Mouse (Mus musculus): ENCODE measurements around the gene Gyg. TPM values are rescaled to one million over a fixed set of nuclear protein-coding genes. Genes with fewer than 3 reads are reported as not detected.

Gyg gene
- polyA plus RNA-seq, 1 experiment from 2014 or later: 27.4 TPM

DNA sequence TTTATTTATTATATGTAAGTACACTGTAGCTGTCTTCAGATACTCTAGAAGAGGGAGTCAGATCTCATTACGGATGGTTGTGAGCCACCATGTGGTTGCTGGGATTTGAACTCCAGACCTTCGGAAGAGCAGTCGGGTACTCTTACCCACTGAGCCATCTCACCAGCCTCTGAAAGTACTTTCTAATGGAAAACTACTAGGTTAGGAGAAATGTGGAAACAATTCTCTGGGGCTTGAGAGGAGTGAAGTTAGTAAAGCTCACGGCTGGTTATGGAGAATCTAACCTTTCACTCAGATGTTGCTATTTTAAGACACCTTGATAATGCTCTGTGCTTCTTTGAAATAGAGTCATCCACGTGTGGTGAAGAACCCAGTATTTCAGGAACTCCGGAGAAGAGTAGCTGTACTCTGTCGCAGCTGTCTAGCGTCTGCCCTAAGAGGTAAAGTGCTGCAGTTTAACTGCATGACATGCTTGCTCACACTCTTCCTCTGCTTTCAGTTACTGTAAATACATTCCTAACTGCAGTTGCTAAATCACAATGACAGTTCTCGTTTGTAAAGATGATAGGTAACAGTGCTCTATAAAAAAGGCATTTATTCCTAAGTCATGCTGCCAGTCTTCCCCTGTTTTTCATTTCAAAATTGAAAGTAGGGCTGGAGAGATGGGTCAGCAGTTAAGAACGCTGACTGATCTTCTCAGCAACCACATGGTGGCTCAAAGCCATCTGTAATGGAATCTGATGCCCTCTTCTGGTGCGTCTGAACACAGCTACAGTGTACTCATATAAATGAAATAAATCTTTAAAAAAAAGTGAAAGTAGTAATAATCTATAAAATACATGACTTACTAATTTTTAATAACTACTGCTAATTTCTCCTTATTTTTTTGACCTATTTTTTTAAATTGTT, 78.7 kb downstream of the Gyg start:
- 66% methylated on average over 11 of the region's 11 CpGs for WGBS (ENCODE audit: insufficient replicate concordance)
- H3K9ac ChIP-seq: no peak overlapping the region
- ATAC-seq: no peak; the same call in 1 of the 2 replicates

More for the DNA sequence above, 78.7 kb downstream of the Gyg start:
- no peaks in the 10 kb centered on the region for H3K9me3 ChIP-seq (replicated peaks)
- no peak overlapping the region for H3K27ac ChIP-seq
- H3K4me2 ChIP-seq: no peak overlapping the region
- peaks cover 38% of the 10 kb centered on the region for H3K36me3 ChIP-seq
- no peak overlapping the region for H3K4me3 ChIP-seq
- H3K27me3 ChIP-seq (replicated peaks): no peaks in the 10 kb centered on the region
- H3K4me1 ChIP-seq: no peaks in the 10 kb centered on the region

Other genes starting within 250 kb of the Gyg start
- 0.68 and 0.77 TPM in 2 replicates for gene Cp, start 198.3 kb downstream of the Gyg start, polyA plus RNA-seq (2016; fragmentation: Nextera tagmentation; extraction: Ambion mirVana)
- 9.0 and 9.1 TPM in 2 replicates for gene Hps3, start 120.0 kb downstream of the Gyg start, polyA plus RNA-seq (2016; fragmentation: Nextera tagmentation; extraction: Ambion mirVana)
- gene Hltf, start 97.5 kb downstream of the Gyg start, polyA plus RNA-seq (2016; fragmentation: Nextera tagmentation; extraction: Ambion mirVana): 13.2 and 13.3 TPM in 2 replicates
- gene Cpa3, start 86.9 kb upstream of the Gyg start, polyA plus RNA-seq (2016; fragmentation: Nextera tagmentation; extraction: Ambion mirVana): 3.6 and 4.2 TPM in 2 replicates
- 0.06 TPM in 1 of 2 replicates, not detected in the other for gene Cpb1, start 120.4 kb upstream of the Gyg start, polyA plus RNA-seq (2016; fragmentation: Nextera tagmentation; extraction: Ambion mirVana)
- gene Agtr1b, start 211.9 kb upstream of the Gyg start, polyA plus RNA-seq (2016; fragmentation: Nextera tagmentation; extraction: Ambion mirVana): not detected in 2 replicates